Mouse (Mus musculus): ENCODE measurements around the gene Irs3.

Irs3 gene

DNA sequence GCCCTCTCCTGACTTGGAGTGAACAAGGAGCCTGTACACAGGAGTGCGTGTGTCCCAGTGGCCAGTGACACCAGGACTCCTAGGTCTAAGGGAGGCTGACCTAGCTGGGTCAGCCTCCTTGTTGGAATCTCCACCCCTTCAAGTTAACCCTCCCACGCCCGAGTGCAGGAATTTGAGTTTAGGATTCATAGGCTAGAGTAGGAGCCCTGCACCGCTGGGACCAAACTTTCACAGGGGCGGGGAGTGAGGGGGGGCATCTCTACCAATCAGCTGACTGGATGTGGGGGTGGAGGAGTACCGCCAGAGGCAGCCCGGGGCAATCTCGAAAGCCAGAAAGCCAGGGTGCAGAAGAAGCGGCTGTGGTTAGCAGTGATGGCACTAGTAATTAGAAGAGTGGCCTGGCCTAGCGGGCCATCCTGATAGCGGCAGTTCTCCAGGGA lies at the start of gene Irs3:
Gene Irs3 (minus strand): TSS at position 63 of the 440 bp plus-strand sequence.
- no peak for DNase-seq (ENCODE audit: extremely low spot score, low read depth, low spot score)

GRCm38 (mm10) chr5:137694796-137695195 lies 49.3 kb upstream of the Irs3 start:
- no peak for DNase-seq (ENCODE audit: extremely low spot score, low read depth, low spot score)

- no peak for DNase-seq (ENCODE audit: extremely low spot score, low read depth, low spot score)
Observed at GRCm38 (mm10) chr5:137691881-137692280, 46.4 kb upstream of the Irs3 start.

DNA sequence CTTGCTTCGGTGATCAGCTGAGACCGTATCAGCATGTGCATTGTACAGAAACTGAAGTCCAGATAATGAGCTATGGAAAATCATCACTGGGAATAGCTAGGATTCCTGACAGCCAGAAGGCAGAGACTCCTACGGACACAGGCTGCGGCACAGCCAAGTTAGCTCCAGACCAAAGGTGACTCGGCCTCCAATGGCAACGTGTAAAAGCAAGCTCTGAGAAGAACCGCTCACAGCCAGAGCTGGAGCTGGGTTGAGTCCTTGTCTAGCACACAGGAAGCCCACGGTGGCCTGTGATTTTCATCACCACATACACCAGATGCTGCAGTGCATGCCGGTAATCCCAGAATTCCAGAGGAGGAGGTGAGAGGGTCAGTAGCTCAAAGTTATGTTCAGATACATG lies 45.0 kb upstream of the Irs3 start:
- no peak for DNase-seq (ENCODE audit: extremely low spot score, low read depth, low spot score)

- DNase-seq (ENCODE audit: extremely low spot score, low read depth, low spot score): no peak
Observed at GRCm38 (mm10) chr5:137689974-137690373, 44.5 kb upstream of the Irs3 start.

- no peak for DNase-seq (ENCODE audit: extremely low spot score, low read depth, low spot score)
Observed at GRCm38 (mm10) chr5:137686127-137686790, 40.7 kb upstream of the Irs3 start.

DNA sequence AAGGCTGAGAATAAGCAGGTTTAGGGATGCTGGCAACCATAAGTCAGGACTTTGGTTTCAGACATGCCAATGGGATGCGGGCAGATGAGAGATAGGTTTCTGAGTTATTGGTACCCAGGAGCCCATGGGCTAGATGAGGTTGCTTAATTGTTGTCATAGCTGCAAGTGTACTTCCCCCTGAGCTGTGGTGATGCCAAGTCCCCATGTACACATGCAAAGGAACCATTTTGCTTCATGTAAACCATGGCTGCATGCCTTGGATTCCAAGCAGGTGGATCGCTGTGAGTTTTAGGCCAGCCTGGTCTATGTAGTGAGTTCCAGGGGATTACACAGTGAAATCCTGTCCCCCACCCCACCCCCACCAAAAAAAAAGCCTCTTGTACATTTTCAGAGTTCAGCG lies 40.1 kb upstream of the Irs3 start:
- DNase-seq (ENCODE audit: extremely low spot score, low read depth, low spot score): no peak

GRCm38 (mm10) chr5:137684294-137685123 lies 39.0 kb upstream of the Irs3 start, which contains the start of gene Agfg2:
Gene Agfg2 (minus strand): TSS chr5:137684726.
- peak; percentile 96 for DNase-seq (ENCODE audit: extremely low spot score, low read depth, low spot score)

GRCm38 (mm10) chr5:137683388-137684293 lies 38.1 kb upstream of the Irs3 start:
- DNase-seq (ENCODE audit: extremely low spot score, low read depth, low spot score): no peak

DNA sequence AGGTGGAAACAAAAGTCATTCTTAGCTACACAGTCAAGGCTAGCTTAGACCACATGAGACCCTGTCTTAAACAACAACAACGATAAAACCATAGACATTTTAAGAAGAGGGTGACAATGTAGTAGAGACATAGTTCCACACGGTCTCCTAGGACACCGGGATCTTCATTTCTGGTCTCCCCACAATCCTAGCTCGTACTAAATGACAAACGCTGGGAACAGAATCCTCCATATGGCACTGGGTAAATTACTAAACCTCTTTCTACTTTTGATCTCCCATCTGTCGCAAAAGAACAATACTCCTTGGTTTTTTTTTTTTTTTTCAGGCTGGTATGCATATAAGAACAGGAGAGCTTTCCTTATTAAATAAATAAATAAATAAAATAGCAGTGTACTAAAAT lies 37.0 kb upstream of the Irs3 start:
- no peak for DNase-seq (ENCODE audit: extremely low spot score, low read depth, low spot score)

- DNase-seq (ENCODE audit: extremely low spot score, low read depth, low spot score): no peak
Observed at GRCm38 (mm10) chr5:137679726-137680125, 34.2 kb upstream of the Irs3 start.

DNA sequence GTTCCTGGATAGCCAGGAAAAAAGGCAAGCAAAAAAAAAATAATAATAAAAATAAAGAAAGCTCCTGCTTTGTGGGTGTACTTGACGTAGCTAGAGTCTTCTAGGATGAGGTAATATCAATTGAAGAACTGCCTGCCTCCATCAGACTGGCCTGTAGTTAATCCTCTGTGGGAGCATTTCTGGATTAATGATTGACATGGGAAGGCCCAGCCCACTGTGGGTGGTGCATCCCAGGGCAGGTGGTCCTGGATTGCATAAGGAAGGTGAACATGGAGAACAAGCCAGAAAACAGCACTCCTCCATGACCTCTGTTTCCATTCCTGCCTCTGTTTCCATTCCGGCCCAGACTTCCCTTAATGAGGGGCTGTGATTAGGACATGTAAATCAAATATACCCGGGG lies 33.2 kb upstream of the Irs3 start:
- DNase-seq (ENCODE audit: extremely low spot score, low read depth, low spot score): no peak

GRCm38 (mm10) chr5:137677859-137678258 lies 32.3 kb upstream of the Irs3 start:
- no peak for DNase-seq (ENCODE audit: extremely low spot score, low read depth, low spot score)

DNA sequence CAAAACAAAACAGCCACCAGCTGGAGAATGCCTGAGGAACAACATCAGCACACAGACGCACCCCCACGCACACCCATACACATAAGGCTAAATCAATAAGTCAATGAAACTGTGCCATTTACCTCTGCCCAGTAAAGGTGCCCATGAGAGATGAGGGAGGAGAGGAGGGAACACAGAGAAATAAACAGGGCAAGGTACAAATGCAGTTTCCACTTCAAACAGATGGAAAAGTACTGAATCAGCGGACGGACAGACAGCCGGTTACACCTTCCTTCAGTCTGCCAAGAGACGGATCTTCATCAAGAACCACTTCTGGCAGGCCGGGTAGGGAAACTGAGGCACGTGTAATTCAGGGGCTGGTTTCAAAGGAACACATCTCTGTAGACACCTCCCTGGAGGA lies 29.3 kb upstream of the Irs3 start:
- no peak for DNase-seq (ENCODE audit: extremely low spot score, low read depth, low spot score)

- no peak for DNase-seq (ENCODE audit: extremely low spot score, low read depth, low spot score)
Observed at GRCm38 (mm10) chr5:137673015-137673414, 27.5 kb upstream of the Irs3 start.

- no peak for DNase-seq (ENCODE audit: extremely low spot score, low read depth, low spot score)
Observed at GRCm38 (mm10) chr5:137672361-137672760, 26.8 kb upstream of the Irs3 start.

DNA sequence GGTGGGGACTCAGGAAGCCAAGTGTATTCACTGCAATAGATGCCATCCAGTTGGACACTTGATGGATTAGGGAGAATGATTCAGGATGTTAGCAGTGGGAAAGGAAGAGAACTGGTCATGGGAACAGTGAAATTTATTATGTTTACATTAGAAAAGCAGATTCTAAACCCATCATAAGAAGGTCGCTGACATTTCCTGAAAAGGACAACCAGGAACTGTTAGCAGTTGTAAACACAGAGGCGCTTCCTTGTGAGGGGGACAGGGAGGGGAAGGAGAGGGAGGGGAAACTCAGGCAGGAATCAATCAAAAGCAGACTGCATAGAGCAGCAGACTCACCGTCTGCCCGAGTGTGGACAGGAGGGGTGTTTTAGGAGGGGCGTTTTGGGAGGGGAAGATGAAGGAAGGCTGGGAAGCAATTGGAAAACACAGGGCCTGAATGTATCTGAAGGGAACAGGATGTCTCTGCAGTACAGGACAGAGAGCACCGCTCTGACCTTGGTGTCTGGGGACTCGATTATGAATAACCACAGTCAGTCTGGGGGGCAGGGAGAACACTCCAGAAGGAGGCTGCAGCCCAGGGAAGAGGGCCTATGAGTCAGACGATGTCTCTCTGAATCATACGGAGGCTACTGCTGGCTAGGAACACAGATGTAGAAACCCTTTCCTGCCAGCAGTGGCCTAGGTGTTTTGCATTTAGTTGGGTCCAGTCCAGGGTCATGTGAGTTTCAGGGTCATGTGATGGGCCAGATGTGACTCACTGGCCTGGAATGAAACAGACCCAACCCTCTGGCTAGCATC lies 26.1 kb upstream of the Irs3 start:
- DNase-seq (ENCODE audit: extremely low spot score, low read depth, low spot score): no peak

GRCm38 (mm10) chr5:137670240-137670639 lies 24.7 kb upstream of the Irs3 start:
- DNase-seq (ENCODE audit: extremely low spot score, low read depth, low spot score): no peak

- no peak for DNase-seq (ENCODE audit: extremely low spot score, low read depth, low spot score)
Observed at GRCm38 (mm10) chr5:137668971-137669370, 23.5 kb upstream of the Irs3 start.

- DNase-seq (ENCODE audit: extremely low spot score, low read depth, low spot score): no peak
Observed at GRCm38 (mm10) chr5:137663057-137663456, 17.5 kb upstream of the Irs3 start.

Data from hindlimb bud, embryonic 11.5 days (tissue).